Mouse (Mus musculus): Measurements from ENCODE around the gene B3galt4. TPM values are rescaled to one million over a fixed set of nuclear protein-coding genes. Genes with fewer than 3 reads are reported as not detected.
A peak's percentile ranks its signal among the peaks of the same experiment; 100 is the strongest.
"Not testable (repeated sequence)": the region's sequence is repeated elsewhere in the genome, so short reads cannot be mapped to it uniquely, and the experiment has no call there.

B3galt4 gene
- total RNA-seq, 2 experiments from 2014 or later: 0.94 TPM; not detected in 1

DNA sequence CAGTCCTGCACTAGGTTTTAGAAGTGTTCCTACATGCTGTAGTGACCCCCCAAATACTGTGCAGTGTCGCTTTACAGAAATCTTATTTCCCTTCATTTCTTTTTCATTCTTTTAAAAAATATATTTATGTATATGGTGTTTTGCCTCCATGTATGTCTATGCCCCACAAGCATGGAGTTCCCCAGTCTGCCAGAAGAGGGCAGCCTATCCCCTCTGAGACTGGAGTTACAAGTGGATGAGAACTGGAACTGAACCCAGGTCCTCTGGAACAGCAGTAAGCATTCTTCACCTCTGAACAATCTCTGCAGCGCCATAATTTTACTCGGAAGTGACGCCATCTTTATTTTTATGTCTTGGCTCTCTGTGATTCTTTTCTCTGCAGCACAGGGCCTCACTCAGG lies 18.1 kb upstream of the B3galt4 start:
- ATAC-seq (replicated peaks; ENCODE audit: low FRiP score, poor library complexity, severe bottlenecking): no peak

DNA sequence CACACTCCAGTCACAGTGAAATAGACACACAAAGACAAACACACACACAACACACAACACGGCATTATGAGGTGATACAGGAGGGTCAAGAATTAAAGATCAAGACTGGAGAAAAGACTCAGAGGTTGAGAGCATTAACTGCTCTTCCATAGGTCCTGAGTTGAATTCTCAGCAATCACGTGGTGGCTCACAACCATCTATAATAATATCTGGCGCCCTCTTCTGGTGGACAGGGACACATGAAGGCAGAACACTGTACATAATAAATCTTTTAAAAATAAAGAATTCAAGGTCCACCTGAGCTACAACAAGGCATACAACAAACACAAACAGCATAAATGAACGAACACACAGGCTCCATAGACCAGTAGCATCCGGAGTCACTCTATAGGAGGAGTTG lies 17.6 kb upstream of the B3galt4 start:
- peak; percentile 17 for ATAC-seq (replicated peaks; ENCODE audit: low FRiP score, poor library complexity, severe bottlenecking)

DNA sequence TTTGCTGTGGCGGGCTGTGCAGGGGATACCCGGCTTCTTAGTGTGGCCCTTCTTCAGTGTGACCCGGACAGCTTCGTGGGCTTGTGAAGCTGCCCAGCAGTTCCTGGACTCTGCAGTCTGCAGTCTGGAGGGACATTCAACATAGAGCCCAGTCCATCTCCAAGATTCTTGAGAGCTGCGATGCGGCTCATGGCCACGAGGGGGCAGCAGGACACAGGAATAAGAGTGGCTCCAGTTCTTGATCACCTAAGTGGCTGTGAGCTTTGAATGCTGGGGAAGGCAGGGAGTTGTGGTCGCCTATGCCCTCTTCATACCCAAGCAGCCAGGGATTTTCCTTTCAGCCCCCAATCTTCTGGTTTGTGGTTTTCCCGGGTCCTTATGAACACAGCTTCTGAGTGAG lies 17.2 kb upstream of the B3galt4 start:
- ATAC-seq (replicated peaks; ENCODE audit: low FRiP score, poor library complexity, severe bottlenecking): peak; percentile 88

DNA sequence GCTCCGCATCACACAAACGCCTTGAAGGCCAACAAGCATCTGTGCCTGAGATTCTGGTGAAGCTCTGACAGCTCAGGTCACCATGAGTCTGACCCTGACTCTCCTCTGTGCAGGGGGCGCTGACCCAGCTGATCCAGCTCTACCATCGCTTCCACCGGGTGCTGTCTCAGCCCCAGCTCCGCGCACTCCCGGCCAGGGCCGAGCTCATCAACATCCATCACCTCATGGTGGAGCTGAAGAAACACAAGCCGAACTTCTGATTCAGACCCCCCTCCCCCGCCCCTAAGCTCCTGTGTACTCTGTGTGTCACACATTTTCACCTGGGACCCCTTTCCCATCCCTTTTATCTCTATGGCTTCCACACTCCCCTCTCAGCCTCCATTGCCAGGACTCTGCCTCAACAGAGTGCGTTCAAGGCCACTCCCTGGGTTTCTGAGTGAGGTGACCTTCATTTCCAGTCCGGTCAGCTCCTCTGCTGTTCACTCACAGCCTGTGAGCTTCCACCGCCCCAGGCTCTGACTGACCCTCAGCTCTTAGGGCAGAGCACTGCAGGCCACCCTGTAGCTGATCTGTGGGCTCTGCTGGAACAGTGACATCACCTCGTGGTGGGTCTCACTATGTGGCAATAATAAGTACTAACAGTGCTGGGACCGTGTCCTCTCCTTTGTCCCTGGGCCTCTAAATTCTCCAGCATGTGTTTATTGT lies 14.7 kb upstream of the B3galt4 start:
- no peak for ATAC-seq (replicated peaks; ENCODE audit: low FRiP score, poor library complexity, severe bottlenecking)

DNA sequence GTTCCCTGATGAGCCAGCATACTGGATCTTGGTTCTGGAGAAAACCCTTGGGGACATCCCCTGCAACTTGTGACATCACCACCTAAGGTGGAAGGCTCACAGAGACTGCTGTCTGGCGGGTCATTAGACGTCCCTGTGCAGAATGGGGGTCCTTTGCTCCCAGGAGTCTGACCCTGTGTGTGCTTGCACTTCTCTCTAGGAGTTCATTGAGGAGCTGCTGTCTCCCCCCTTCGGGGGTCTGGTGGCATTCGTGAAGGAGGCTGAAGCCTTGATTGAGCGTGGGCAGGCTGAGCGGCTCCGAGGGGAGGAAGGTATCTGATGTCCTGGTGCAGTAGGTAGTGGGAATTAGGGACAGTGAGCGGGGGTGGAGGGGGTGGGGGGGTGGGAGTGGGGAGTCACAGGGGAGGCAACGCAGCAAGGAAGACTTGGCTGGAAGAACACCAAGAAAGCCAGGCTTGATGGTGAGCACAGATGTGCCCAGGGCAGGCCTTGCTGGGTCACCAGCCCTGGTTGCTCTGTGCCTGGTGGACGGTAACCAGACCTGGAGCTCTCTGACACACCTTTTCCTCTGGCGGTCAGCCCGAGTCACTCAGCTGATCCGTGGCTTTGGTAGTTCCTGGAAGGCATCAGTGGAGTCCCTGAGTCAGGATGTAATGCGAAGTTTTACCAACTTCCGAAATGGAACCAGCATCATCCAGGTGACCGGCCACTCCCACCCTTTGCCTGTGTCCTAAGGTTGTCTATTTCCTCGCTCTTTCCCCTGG lies 14.0 kb upstream of the B3galt4 start:
- ATAC-seq (replicated peaks; ENCODE audit: low FRiP score, poor library complexity, severe bottlenecking): no peak

DNA sequence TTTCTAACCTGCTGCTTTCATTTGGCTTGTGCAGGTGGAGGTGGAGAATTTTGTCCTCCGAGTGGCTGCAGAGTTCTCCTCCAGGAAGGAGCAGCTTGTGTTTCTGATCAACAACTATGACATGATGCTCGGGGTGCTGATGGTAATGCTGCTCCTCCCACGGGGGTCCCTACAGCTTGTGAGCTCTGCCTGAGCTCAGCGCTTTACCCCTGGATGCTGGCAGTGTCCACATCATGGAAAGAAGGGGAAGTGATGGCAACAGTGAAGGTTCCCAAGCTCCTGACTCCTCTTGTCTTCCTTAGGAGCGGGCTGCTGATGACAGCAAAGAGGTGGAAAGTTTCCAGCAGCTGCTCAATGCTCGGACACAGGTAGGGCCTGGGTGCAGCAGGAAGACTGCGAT lies 11.6 kb upstream of the B3galt4 start:
- ATAC-seq (replicated peaks; ENCODE audit: low FRiP score, poor library complexity, severe bottlenecking): no peak

DNA sequence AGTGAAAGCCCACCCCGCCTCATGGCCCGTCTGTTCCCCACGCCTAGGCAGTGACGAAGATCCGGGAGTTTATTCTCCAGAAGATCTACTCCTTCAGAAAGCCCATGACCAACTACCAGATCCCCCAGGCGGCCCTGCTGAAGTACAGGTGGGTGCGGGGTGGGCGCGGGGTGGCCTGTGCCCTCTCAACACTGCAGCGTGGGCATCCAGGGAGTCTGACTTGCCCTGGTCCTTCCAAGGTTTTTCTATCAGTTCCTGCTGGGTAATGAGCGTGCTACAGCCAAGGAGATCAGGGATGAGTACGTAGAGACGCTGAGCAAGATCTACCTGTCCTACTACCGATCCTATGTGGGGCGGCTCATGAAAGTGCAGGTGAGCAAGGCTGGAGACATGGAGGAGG lies 8.7 kb upstream of the B3galt4 start:
- no peak for ATAC-seq (replicated peaks; ENCODE audit: low FRiP score, poor library complexity, severe bottlenecking)

DNA sequence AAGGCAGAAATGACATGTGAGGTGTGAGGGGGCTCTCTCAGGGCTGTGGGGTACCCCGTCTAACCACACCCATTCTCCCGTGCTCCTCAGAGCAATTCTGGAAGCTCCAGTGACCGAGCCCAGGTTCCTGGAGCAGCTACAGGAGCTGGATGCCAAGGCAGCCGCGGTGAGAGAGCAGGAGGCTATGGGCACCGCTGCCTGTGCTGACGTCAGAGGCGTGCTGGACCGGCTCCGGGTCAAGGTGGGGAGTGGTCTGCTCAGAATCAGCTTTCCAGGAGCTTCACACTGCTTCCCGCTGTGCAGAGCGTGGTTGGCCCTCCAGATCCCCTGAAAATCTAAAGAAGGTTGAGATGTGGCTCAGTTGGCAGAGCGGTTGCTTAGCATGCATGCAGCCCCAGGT lies 7.8 kb upstream of the B3galt4 start:
- ATAC-seq (replicated peaks; ENCODE audit: low FRiP score, poor library complexity, severe bottlenecking): no peak

DNA sequence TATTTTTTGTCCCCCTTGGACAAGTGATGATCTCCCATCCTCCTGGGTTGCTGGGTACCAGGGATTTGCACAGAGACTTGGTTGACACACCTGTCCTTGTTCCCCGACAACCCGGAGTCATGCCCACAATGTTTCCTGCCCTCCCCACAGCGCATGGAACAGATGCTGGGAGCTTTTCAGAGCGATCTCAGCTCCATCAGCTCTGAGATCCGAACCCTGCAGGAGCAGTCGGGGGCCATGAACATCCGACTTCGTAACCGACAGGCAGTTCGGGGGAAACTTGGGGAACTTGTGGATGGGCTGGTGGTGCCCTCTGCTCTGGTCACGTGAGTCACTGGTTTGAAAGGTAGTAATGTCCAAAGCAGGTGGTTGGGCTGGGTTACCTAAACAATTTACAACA lies 7.2 kb upstream of the B3galt4 start:
- ATAC-seq (replicated peaks; ENCODE audit: low FRiP score, poor library complexity, severe bottlenecking): no peak

DNA sequence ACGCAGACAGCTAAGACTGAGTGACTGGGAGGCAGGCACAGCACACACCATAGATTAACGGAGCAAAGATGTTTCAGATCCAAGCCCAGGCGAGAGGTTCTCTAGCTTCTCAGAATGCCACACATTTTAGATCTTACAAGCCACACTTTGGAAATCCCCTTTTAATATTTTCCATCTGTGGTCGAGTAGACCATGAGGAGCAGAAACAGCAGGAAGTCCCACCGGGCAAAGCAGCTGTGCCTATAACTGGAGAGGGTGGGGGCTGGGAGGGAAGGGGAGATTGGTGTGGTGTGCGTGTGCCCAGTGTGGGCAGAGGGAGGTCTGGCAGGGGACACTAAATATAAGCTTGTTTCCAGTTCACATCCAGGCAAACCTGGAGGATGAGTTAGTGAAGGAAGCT lies 6.2 kb upstream of the B3galt4 start:
- no peak for ATAC-seq (replicated peaks; ENCODE audit: low FRiP score, poor library complexity, severe bottlenecking)

DNA sequence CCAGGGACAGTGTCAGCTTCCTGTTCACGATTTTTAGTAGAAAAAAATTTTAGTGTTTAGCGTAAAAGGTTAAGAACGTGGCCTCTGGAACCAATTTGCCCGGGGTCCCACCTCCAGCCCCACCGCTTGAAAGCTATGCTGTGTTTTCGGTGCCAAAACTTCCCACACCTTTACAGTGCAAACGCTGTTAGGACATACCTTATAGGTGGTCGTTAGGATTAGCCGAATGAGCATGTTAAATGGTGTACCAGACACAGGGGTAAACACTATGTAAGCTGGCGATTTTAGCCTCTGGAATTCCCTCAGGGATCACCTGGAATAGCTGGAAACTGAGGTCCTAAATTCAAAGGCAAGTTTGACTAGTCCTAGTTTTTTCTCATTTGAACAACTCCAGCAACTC lies 5.0 kb upstream of the B3galt4 start:
- ATAC-seq (replicated peaks; ENCODE audit: low FRiP score, poor library complexity, severe bottlenecking): no peak

DNA sequence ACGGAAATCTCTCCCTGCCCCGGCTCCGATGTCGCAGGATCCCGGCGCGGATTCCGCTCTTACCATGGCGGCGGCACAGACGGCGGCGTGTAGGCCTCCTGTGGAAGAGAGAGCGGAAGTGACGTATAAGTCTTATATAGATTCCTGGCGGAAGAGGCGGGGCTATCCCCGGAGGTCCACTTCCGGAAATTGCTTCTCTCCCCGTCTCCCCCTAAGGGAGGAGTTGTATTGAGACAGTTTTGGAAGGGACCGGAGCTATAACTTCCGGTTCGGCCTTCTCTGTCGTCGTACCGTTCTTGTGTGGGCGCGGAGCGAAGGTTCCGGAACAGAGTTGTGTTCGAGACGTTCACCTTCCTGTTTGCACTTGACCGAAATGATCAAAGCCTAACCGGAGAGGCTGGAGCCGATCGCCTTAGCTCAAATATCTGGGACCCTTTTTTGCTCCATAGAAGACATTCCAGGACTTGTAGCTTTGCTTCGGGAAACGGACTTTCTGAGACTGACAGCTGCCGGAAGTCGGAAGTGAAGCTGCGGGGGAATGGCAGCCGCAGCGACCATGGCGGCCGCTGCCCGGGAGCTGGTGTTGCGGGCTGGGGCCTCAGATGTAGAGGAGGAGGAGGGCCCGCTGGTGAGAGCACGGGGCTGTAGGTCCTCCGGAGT lies 4.4 kb upstream of the B3galt4 start, which contains the start of the genes Vps52 and Rps18:
Vps52 (plus strand) TSS at position 258 of the 660 bp plus-strand sequence.
Rps18 (minus strand) TSS at position 447 of the 660 bp plus-strand sequence.
- ATAC-seq (replicated peaks; ENCODE audit: low FRiP score, poor library complexity, severe bottlenecking): peak; percentile 90

DNA sequence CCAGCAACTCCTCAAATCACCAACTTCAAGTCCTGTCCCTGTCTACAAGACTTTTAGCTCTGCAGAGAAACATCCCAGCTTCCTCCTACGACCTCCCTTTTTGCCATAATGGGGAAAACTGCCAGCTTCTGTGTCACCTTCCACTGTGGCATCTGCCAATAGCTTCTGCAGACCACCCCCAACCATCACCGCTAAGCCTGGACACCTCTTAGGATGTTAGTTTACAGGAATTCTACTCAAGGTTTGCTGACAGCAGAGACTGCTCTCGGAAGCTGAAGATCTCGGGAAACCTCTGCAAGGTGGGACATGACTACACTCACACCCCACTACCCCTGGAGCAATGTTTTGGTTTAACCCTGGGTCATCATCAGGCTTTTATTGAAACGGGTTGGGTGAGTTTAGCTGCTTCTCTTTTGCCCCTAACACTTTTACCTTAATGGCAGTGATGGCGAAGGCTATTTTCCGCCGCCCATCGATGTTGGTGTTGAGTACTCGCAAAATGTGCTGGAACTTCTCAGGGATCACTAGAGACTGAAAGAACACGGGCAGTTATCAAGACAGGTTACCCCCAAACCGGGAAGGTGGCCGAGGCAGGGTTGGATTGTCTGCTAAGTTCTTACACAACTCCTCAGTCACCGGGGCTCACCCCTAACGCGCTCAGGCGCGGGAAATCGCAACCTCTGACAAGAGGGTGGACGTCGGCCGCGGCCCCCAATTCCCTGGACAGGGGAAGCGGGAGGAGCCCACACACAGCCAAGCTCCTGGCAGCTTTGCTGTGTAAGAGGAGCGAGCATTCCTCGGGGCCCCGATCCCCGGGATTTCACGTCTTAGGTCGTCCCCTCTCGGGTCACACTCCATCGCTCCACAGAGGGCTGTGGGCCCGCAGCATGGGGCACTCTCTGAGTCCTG lies 3.6 kb upstream of the B3galt4 start:
- no peak; the same call in none of the 2 replicates for ATAC-seq (replicated peaks; ENCODE audit: low FRiP score, poor library complexity, severe bottlenecking)

DNA sequence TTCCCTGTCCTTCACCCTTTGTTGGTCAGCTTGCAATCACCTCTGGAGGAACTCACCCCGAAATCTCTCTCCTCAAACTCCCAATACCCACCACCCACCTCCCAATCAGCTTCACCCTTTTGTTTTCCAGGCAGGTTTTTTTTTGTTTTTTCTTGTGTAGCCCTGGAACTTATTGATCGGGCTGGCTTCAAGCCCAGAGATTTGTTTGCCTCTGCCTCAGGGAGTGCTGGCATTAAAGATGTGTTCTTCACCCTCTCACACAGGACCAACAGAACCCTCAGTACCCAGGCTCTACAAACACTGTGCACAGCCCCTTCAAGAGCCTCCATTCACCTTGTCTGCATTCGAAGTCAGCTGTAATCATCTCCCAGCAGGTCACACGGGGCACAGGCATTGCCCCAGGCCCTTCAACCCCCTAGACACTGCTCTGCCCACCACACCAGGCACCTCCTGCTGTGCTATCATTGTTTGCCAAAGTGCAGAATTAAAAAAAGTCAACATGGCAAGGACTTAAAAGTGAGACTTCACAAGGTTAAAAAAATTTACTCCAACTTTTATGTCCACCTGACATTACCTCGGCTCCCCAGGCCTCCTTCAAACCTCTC lies 2.8 kb upstream of the B3galt4 start:
- no peak for ATAC-seq (replicated peaks; ENCODE audit: low FRiP score, poor library complexity, severe bottlenecking)

DNA sequence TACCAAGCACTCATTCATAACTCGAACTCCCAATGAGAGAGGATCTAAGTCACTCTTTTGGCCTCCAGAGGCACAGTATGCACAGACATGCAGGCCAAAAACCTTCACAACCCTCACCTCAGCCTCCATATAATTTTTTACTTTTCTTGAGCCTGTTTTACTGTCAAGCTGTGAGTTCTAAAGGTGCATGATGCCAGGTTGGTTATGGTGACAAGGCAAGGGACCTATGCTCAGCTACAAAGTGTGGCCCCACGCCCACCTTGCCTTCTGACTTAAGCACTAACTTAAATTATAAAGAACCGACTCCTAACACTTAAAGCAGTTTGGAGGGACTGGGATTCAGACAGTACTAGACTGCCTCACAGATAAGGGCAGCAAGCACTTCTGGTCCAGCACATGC lies 2.0 kb upstream of the B3galt4 start:
- ATAC-seq (replicated peaks; ENCODE audit: low FRiP score, poor library complexity, severe bottlenecking): no peak

DNA sequence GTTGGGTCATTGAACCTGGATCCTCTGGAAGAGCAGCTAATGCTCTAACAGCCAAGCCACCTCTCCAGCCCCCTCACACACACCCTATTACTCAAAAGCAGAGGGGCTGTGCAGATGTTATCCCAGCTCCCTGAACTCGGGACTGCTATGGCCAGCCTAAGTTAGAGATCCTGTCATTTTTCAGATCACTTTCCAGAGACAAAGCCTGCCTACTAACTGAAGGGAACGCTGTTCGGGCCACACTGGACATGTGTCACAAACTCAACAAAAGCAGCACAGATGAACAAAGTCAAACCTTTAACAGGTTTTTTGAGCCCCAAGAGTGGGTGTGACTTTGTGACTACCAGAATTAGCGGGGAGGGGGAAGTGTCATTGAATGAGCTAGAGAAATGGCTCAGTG lies 1.6 kb upstream of the B3galt4 start:
- ATAC-seq (replicated peaks; ENCODE audit: low FRiP score, poor library complexity, severe bottlenecking): no peak

DNA sequence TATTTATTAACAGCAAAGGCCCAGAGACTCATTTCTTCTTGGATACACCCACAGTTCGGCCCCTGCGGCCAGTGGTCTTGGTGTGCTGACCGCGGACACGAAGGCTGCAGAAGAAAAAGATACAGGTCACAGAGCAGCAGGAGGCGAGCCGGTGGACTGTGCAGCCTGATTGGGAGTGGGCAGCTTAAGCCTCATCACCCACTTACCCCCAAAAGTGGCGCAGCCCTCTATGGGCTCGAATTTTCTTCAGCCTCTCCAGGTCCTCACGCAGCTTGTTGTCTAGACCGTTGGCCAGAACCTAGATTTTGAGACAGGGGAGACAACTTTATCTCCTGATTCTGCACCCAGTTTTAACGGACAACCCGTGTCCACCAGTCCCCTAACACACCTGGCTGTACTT lies 727 bp upstream of the B3galt4 start:
- not testable (repeated sequence) for ATAC-seq (replicated peaks; ENCODE audit: low FRiP score, poor library complexity, severe bottlenecking)

DNA sequence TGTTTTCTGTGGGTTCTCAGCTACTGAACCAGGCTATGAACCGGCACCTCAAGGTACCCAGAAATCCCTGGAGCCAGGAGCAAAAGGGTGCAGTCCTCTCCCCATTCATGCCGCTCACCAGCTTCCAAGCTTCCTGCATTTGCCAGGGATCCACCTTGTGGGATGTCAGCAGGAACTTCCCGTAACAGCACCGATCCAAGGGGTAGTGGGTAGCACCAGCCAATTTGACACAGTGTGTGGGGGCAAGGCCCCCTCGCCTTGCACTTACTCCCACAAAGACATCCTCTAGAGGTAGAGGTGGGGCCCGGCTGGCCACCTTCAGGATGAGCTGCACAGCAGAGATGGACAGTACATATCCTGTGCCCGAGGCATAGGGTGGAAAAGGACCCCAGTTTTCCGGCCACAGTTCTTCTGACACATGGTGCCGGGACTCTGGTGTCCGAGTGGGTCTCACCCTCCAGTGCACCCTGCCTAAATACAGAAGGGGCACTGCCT lies 1.1 kb downstream of the B3galt4 start:
- ATAC-seq (replicated peaks; ENCODE audit: low FRiP score, poor library complexity, severe bottlenecking): no peak

DNA sequence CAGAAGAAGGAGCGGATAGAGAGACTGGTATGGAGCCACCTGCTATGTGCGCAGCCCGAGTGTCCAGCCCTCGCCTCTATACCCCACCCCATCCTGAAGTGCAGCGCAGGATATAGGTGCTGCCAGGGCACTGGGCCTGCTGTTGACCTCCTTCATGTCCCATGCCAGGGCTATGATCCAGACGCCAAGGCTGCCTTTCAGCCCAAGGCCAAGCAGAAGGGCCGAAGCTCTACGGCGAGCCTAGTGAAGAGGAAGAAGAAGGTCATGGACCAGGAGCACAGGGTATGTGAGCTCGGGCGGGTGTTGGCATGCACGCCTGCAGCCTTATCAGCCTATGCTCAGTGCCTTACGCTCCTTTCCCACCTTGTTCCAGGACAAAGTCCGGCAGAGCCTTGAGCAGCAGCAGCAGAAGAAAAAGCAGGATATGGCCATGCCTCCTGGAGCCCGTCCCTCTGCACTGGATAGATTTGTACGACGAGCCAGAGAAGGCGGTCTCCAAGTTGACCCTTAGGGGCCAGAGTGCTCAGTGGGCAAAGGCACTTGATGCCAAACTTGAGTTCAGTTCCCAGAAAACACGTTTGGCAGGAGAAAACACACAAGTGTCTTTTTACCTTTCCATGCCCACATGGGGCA lies 2.3 kb downstream of the B3galt4 start:
- no peak for ATAC-seq (replicated peaks; ENCODE audit: low FRiP score, poor library complexity, severe bottlenecking)

Measured in erythroblast, adult 5-6 weeks (primary cell).